Mouse (Mus musculus): Measurements from ENCODE around the gene Hmga2. TPM values are rescaled to one million over a fixed set of nuclear protein-coding genes. Genes with fewer than 3 reads are reported as not detected.

Gene Hmga2
- polyA plus RNA-seq, 1 experiment from 2014 or later: 11.1 TPM

GRCm38 (mm10) chr10:120410958-120411357 is 65.3 kb downstream of the Hmga2 start:
- Histone ChIP-seq H3K4me3 (replicated peaks) (no peak overlapping the region), H3K4me2 (replicated peaks) (no peak overlapping the region), H3K9ac (no peak overlapping the region), H3K27ac (replicated peaks) (no peak overlapping the region), H3K36me3 (no peaks in the 10 kb centered on the region), H3K27me3 (no peaks in the 10 kb centered on the region), H3K4me1 (peaks cover 12% of the 10 kb centered on the region; the same call in 1 of the 2 replicates), H3K9me3 (replicated peaks) (no peaks in the 10 kb centered on the region)
- 68% methylated on average over 4 of the region's 4 CpGs for WGBS
- no peak for ATAC-seq (ENCODE audit: insufficient number of reproducible peaks, low FRiP score, low TSS enrichment, low read depth)

- no peak for ATAC-seq (ENCODE audit: insufficient number of reproducible peaks, low FRiP score, low TSS enrichment, low read depth)
- Histone ChIP-seq H3K4me2 (replicated peaks) (no peak overlapping the region), H3K27me3 (no peaks in the 10 kb centered on the region), H3K9ac (no peak overlapping the region), H3K36me3 (no peaks in the 10 kb centered on the region), H3K27ac (replicated peaks) (no peak overlapping the region), H3K4me1 (peaks cover 15% of the 10 kb centered on the region), H3K4me3 (replicated peaks) (no peak overlapping the region), H3K9me3 (replicated peaks) (no peaks in the 10 kb centered on the region)
- WGBS: 81% methylated on average over 9 of the region's 9 CpGs
Observed at GRCm38 (mm10) chr10:120409131-120409530, 67.1 kb downstream of the Hmga2 start.

GRCm38 (mm10) chr10:120407230-120407629 is 69.0 kb downstream of the Hmga2 start:
- no peak overlapping the region for H3K4me3 ChIP-seq (replicated peaks)
- peaks cover 28% of the 10 kb centered on the region for H3K4me1 ChIP-seq
- ATAC-seq (ENCODE audit: insufficient number of reproducible peaks, low FRiP score, low TSS enrichment, low read depth): no peak
- no peaks in the 10 kb centered on the region for H3K9me3 ChIP-seq (replicated peaks)
- no peaks in the 10 kb centered on the region for H3K36me3 ChIP-seq
- H3K27me3 ChIP-seq: no peaks in the 10 kb centered on the region
- 26% methylated on average over 9 of the region's 9 CpGs for WGBS
- 0 out of 2 replicates have a peak overlapping the region, but pooled peaks have one; percentile 13 for H3K27ac ChIP-seq (replicated peaks)
- no peak overlapping the region for H3K4me2 ChIP-seq (replicated peaks)
- H3K9ac ChIP-seq: no peak overlapping the region

- H3K36me3 ChIP-seq: no peaks in the 10 kb centered on the region
- no peak for ATAC-seq (ENCODE audit: insufficient number of reproducible peaks, low FRiP score, low TSS enrichment, low read depth)
- no peaks in the 10 kb centered on the region for H3K27me3 ChIP-seq
- WGBS: 82% methylated on average over 9 of the region's 9 CpGs
- H3K27ac ChIP-seq (replicated peaks): no peak overlapping the region
- H3K4me1 ChIP-seq: peaks cover 35% of the 10 kb centered on the region
- no peak overlapping the region for H3K9ac ChIP-seq
- H3K4me3 ChIP-seq (replicated peaks): no peak overlapping the region
- no peaks in the 10 kb centered on the region for H3K9me3 ChIP-seq (replicated peaks)
- no peak overlapping the region for H3K4me2 ChIP-seq (replicated peaks)
Observed at GRCm38 (mm10) chr10:120406038-120406437, 70.2 kb downstream of the Hmga2 start.

- 87% methylated on average over 4 of the region's 4 CpGs for WGBS
- H3K9ac ChIP-seq: no peak overlapping the region
- H3K27me3 ChIP-seq: no peaks in the 10 kb centered on the region
- H3K9me3 ChIP-seq (replicated peaks): no peaks in the 10 kb centered on the region
- H3K4me3 ChIP-seq (replicated peaks): no peak overlapping the region
- ATAC-seq (ENCODE audit: insufficient number of reproducible peaks, low FRiP score, low TSS enrichment, low read depth): no peak
- H3K36me3 ChIP-seq: no peaks in the 10 kb centered on the region
- peaks cover 42% of the 10 kb centered on the region for H3K4me1 ChIP-seq
- no peak overlapping the region for H3K4me2 ChIP-seq (replicated peaks)
- no peak overlapping the region for H3K27ac ChIP-seq (replicated peaks)
Observed at GRCm38 (mm10) chr10:120405322-120405721, 70.9 kb downstream of the Hmga2 start.

GRCm38 (mm10) chr10:120402966-120403365 is 73.3 kb downstream of the Hmga2 start:
- Histone ChIP-seq H3K9me3 (replicated peaks) (no peaks in the 10 kb centered on the region), H3K27me3 (no peaks in the 10 kb centered on the region), H3K4me3 (replicated peaks) (no peak overlapping the region), H3K9ac (no peak overlapping the region), H3K36me3 (no peaks in the 10 kb centered on the region), H3K4me1 (peaks cover 57% of the 10 kb centered on the region), H3K4me2 (replicated peaks) (no peak overlapping the region), H3K27ac (replicated peaks) (no peak overlapping the region)
- WGBS: 59% methylated on average over 5 of the region's 5 CpGs
- no peak for ATAC-seq (ENCODE audit: insufficient number of reproducible peaks, low FRiP score, low TSS enrichment, low read depth)

- Histone ChIP-seq H3K4me2 (replicated peaks) (no peak overlapping the region), H3K36me3 (no peaks in the 10 kb centered on the region), H3K27ac (replicated peaks) (0 out of 2 replicates have a peak overlapping the region, but pooled peaks have one; percentile 60), H3K4me3 (replicated peaks) (no peak overlapping the region), H3K4me1 (peaks cover 54% of the 10 kb centered on the region), H3K9ac (no peak overlapping the region), H3K9me3 (replicated peaks) (no peaks in the 10 kb centered on the region), H3K27me3 (no peaks in the 10 kb centered on the region)
- WGBS: 32% methylated on average over 8 of the region's 8 CpGs
- 0 out of 2 replicates have a peak, but pooled peaks have one; percentile 6 for ATAC-seq (ENCODE audit: insufficient number of reproducible peaks, low FRiP score, low TSS enrichment, low read depth)
Observed at GRCm38 (mm10) chr10:120401787-120402186, 74.5 kb downstream of the Hmga2 start.

GRCm38 (mm10) chr10:120399846-120400510 is 76.3 kb downstream of the Hmga2 start:
- 28% methylated on average over 9 of the region's 9 CpGs for WGBS
- Histone ChIP-seq H3K4me2 (replicated peaks) (no peak overlapping the region), H3K4me3 (replicated peaks) (no peak overlapping the region), H3K9me3 (replicated peaks) (no peaks in the 10 kb centered on the region), H3K27ac (replicated peaks) (peak overlapping the region; percentile 71), H3K4me1 (peaks cover 54% of the 10 kb centered on the region), H3K9ac (no peak overlapping the region), H3K27me3 (no peaks in the 10 kb centered on the region), H3K36me3 (no peaks in the 10 kb centered on the region)
- ATAC-seq (ENCODE audit: insufficient number of reproducible peaks, low FRiP score, low TSS enrichment, low read depth): no peak

- H3K4me2 ChIP-seq (replicated peaks): no peak overlapping the region
- H3K36me3 ChIP-seq: no peaks in the 10 kb centered on the region
- ATAC-seq (ENCODE audit: insufficient number of reproducible peaks, low FRiP score, low TSS enrichment, low read depth): no peak
- no peak overlapping the region for H3K9ac ChIP-seq
- 56% methylated on average over 6 of the region's 6 CpGs for WGBS
- H3K27ac ChIP-seq (replicated peaks): no peak overlapping the region; the same call in 1 of the 2 replicates
- H3K27me3 ChIP-seq: no peaks in the 10 kb centered on the region
- H3K4me1 ChIP-seq: peaks cover 49% of the 10 kb centered on the region
- no peaks in the 10 kb centered on the region for H3K9me3 ChIP-seq (replicated peaks)
- no peak overlapping the region for H3K4me3 ChIP-seq (replicated peaks)
Observed at GRCm38 (mm10) chr10:120398745-120399144, 77.5 kb downstream of the Hmga2 start.

- Histone ChIP-seq H3K4me1 (peaks cover 42% of the 10 kb centered on the region), H3K9me3 (replicated peaks) (no peaks in the 10 kb centered on the region), H3K27me3 (no peaks in the 10 kb centered on the region), H3K9ac (no peak overlapping the region), H3K4me3 (replicated peaks) (no peak overlapping the region), H3K4me2 (replicated peaks) (no peak overlapping the region), H3K27ac (replicated peaks) (no peak overlapping the region), H3K36me3 (no peaks in the 10 kb centered on the region)
- 71% methylated on average over 17 of the region's 17 CpGs for WGBS
- ATAC-seq (ENCODE audit: insufficient number of reproducible peaks, low FRiP score, low TSS enrichment, low read depth): no peak
Observed at GRCm38 (mm10) chr10:120397211-120397631, 79.0 kb downstream of the Hmga2 start.

- no peak overlapping the region for H3K27ac ChIP-seq (replicated peaks)
- 78% methylated on average over 6 of the region's 6 CpGs for WGBS
- H3K4me1 ChIP-seq: peaks cover 38% of the 10 kb centered on the region
- no peak overlapping the region for H3K9ac ChIP-seq
- H3K4me2 ChIP-seq (replicated peaks): no peak overlapping the region
- H3K9me3 ChIP-seq (replicated peaks): no peaks in the 10 kb centered on the region
- no peak for ATAC-seq (ENCODE audit: insufficient number of reproducible peaks, low FRiP score, low TSS enrichment, low read depth)
- no peaks in the 10 kb centered on the region for H3K27me3 ChIP-seq
- H3K4me3 ChIP-seq (replicated peaks): no peak overlapping the region
- H3K36me3 ChIP-seq: no peaks in the 10 kb centered on the region
Observed at GRCm38 (mm10) chr10:120395550-120395949, 80.7 kb downstream of the Hmga2 start.

GRCm38 (mm10) chr10:120394740-120395139 is 81.5 kb downstream of the Hmga2 start:
- WGBS: 73% methylated on average over 9 of the region's 9 CpGs
- H3K4me3 ChIP-seq (replicated peaks): no peak overlapping the region
- no peaks in the 10 kb centered on the region for H3K27me3 ChIP-seq
- H3K27ac ChIP-seq (replicated peaks): no peak overlapping the region
- no peak overlapping the region for H3K9ac ChIP-seq
- no peaks in the 10 kb centered on the region for H3K36me3 ChIP-seq
- no peak for ATAC-seq (ENCODE audit: insufficient number of reproducible peaks, low FRiP score, low TSS enrichment, low read depth)
- no peaks in the 10 kb centered on the region for H3K9me3 ChIP-seq (replicated peaks)
- peaks cover 30% of the 10 kb centered on the region for H3K4me1 ChIP-seq
- H3K4me2 ChIP-seq (replicated peaks): no peak overlapping the region

Measured in embryonic facial prominence, embryonic 15.5 days (tissue).